Mouse (Mus musculus): Measurements from ENCODE around the gene Tjp3. TPM values are rescaled to one million over a fixed set of nuclear protein-coding genes. Genes with fewer than 3 reads are reported as not detected.

The Tjp3 gene
- total RNA-seq, 1 experiment from 2014 or later, result 8.9 TPM

Other genes with a start within 250 kb of the Tjp3 start
- gene Sgta, start 231.4 kb downstream of the Tjp3 start, total RNA-seq (2017), result 27.8 to 50.9 TPM (median 31.5 TPM) in 3 replicates
- gene Thop1, start 221.5 kb downstream of the Tjp3 start, total RNA-seq (2017), result 2.5 to 3.6 TPM (median 2.8 TPM) in 3 replicates
- gene Creb3l3, start 192.7 kb downstream of the Tjp3 start, total RNA-seq (2017), result 0.39 TPM in 1 of 3 replicates, not detected in the others
- 62.4 to 77.3 TPM (median 66.5 TPM) in 3 replicates for gene Map2k2, start 185.7 kb downstream of the Tjp3 start, total RNA-seq (2017)
- gene Zbtb7a, start 156.4 kb downstream of the Tjp3 start, total RNA-seq (2017), result 28.4 to 40.6 TPM (median 30.5 TPM) in 3 replicates
- 13.0 to 24.9 TPM (median 21.2 TPM) in 3 replicates for gene Pias4, start 123.7 kb downstream of the Tjp3 start, total RNA-seq (2017)
- gene Eef2, start 115.0 kb downstream of the Tjp3 start, total RNA-seq (2017), result 1,029 to 1,258 TPM (median 1,077 TPM) in 3 replicates
- 30.4 to 45.3 TPM (median 37.3 TPM) in 3 replicates for gene Dapk3, start 108.6 kb downstream of the Tjp3 start, total RNA-seq (2017)
- 0.49 TPM in 1 of 3 replicates, not detected in the others for gene 4930442H23Rik, start 107.7 kb downstream of the Tjp3 start, total RNA-seq (2017)
- not detected in 3 replicates for gene Nmrk2, start 89.5 kb downstream of the Tjp3 start, total RNA-seq (2017)
- not detected in 3 replicates for gene Atcay, start 60.7 kb downstream of the Tjp3 start, total RNA-seq (2017)
- 0.10 to 0.58 TPM in 2 of 3 replicates, not detected in the other for gene Zfr2, start 58.4 kb downstream of the Tjp3 start, total RNA-seq (2017)
- 10.2 to 29.6 TPM (median 11.9 TPM) in 3 replicates for gene Matk, start 38.6 kb downstream of the Tjp3 start, total RNA-seq (2017)
- 77.4 to 89.3 TPM (median 78.0 TPM) in 3 replicates for gene Mrpl54, start 24.6 kb downstream of the Tjp3 start, total RNA-seq (2017)
- gene Apba3, start 24.6 kb downstream of the Tjp3 start, total RNA-seq (2017), result 8.9 to 13.4 TPM (median 11.5 TPM) in 3 replicates
- 47.3 to 69.4 TPM (median 50.3 TPM) in 3 replicates for gene Pip5k1c, start 1.4 kb upstream of the Tjp3 start, total RNA-seq (2017)
- 24.5 to 34.3 TPM (median 25.5 TPM) in 3 replicates for gene Cactin, start 29.5 kb upstream of the Tjp3 start, total RNA-seq (2017)
- 0.19 TPM in 1 of 3 replicates, not detected in the others for gene Tbxa2r, start 37.1 kb upstream of the Tjp3 start, total RNA-seq (2017)
- gene Gipc3, start 51.7 kb upstream of the Tjp3 start, total RNA-seq (2017), result not detected in 3 replicates
- 28.8 to 40.1 TPM (median 38.7 TPM) in 3 replicates for gene Hmg20b, start 58.9 kb upstream of the Tjp3 start, total RNA-seq (2017)
- 5.3 to 9.6 TPM (median 6.3 TPM) in 3 replicates for gene Mfsd12, start 65.9 kb upstream of the Tjp3 start, total RNA-seq (2017)
- gene 4930404N11Rik, start 74.2 kb upstream of the Tjp3 start, total RNA-seq (2017), result 1.4 to 2.4 TPM in 2 of 3 replicates, not detected in the other
- 8.2 to 12.9 TPM (median 11.7 TPM) in 3 replicates for gene Fzr1, start 86.9 kb upstream of the Tjp3 start, total RNA-seq (2017)
- 18.6 to 22.3 TPM (median 20.9 TPM) in 3 replicates for gene Dohh, start 92.8 kb upstream of the Tjp3 start, total RNA-seq (2017)
- 2.3 to 3.7 TPM in 2 of 3 replicates, not detected in the other for gene Gm48551, start 92.9 kb upstream of the Tjp3 start, total RNA-seq (2017)
- gene Gm48552, start 97.4 kb upstream of the Tjp3 start, total RNA-seq (2017), result not detected in 3 replicates
- 3.9 to 7.9 TPM (median 6.3 TPM) in 3 replicates for gene Smim24, start 101.5 kb upstream of the Tjp3 start, total RNA-seq (2017)
- 4.1 to 7.6 TPM (median 5.1 TPM) in 3 replicates for gene Nfic, start 164.1 kb upstream of the Tjp3 start, total RNA-seq (2017)
- 0.32 TPM in 1 of 3 replicates, not detected in the others for gene Celf5, start 191.1 kb upstream of the Tjp3 start, total RNA-seq (2017)
- gene Ncln, start 204.8 kb upstream of the Tjp3 start, total RNA-seq (2017), result 42.6 to 86.4 TPM (median 79.6 TPM) in 3 replicates
- gene S1pr4, start 208.6 kb upstream of the Tjp3 start, total RNA-seq (2017), result 20.5 to 50.8 TPM (median 33.5 TPM) in 3 replicates
- 20.3 to 41.0 TPM (median 29.4 TPM) in 3 replicates for gene Gna15, start 232.6 kb upstream of the Tjp3 start, total RNA-seq (2017)